Mouse (Mus musculus) urinary bladder, postnatal 25 days (tissue): ENCODE results near the gene Neurod6.

Experiments used
- DNase-seq: peaks from one replicate; pipeline ENCODE4 v3.0.0; 2022; ENCODE audit warnings: low spot score

Neurod6 gene

DNA sequence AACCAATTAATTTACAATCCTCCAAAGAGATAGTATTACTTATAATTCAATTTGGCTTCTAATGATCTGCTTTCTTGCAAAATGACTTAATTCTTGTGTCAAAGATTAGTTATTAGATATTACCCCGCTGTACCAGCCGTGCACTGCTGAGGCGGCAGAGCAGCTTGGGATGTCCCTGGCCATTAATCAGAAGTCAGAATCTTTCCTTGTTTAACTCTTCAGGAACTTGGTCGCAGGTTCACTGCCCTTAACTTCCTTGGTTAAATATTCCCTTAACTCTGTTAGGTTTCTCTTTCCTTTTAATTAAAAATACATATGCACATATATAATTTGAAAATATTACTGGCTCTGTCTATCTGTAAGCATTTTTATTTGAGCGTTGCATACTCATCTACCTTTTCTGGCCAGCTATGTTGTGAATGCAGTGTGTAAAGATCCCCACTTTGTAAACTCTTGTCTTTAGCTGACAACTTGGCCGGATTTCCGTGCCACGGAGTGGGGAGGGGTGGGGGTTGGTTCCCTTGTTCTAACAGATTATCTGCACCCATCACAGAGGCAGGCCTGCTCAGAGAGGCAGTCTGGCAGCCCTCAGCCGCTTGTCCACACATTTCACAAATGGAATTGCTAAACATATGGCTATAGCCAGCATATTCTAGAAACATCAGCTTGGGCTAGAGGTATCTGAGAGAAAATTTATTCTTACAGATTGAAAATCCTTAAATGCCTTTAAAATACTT, 34.1 kb downstream of the Neurod6 start:
- no peak for DNase-seq

DNA sequence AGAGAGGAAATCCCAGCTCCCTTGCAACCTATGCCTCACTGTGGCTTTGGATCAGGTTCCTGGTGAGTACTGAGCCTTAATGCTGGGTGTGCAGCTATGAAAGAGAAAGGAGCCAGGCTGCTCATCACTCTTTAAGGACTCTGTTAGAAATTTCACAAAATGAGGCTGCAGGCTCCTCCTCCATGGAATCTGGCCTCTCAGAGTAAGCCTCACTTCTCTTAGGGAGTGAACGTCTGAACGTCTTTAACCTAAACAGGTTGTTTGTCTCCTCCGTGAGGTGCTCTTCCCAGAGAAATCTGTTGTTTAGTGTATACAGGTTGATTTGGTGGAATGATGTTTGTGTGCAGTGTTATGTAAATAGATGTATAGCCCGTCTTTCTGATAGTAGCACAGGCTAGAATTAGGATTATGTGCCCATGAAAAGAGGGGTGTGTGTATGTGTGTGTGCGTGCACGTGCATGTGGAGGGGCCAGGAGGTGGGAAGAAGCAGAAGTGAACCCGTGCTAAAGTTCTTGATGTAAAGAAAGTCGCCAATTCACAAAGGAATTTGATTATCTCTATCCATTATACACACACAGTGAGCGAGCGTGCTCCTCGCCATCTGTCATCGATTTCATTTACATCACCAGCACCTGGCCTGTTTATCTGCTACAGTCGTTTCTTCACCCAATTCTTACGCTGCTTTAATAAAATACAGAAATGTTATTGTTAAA, 34.8 kb downstream of the Neurod6 start:
- no peak for DNase-seq

DNA sequence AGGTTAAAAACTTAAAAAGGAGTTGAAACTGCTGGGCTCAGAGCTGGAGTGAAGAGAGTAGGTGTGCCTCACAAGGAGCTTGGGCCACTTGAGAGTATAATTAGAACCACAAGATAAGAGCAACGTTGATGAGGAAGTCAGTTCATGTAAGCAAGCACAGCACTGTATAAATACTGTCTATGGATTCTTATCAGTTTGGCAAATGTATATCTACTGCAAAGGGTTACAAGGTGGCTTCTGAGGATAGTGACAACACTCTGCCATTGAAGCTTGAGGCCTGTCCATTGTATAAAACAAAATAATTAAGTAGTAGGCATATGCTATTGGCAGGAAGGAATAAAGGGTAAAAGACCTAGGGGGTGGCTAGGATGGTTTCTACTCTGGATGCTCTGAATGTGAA, 46.4 kb downstream of the Neurod6 start:
- DNase-seq, result no peak
